Mouse (Mus musculus): ENCODE data around the gene Aurkaip1.

- TF ChIP-seq POLR2A (IDR thresholded peaks at IDR 0.05; ENCODE audit: borderline replicate concordance, insufficient read depth, low read length), result no peak
- no peak for TF ChIP-seq CTCF (IDR thresholded peaks at IDR 0.05; ENCODE audit: borderline replicate concordance, insufficient read depth, low read depth, low read length)
These were observed 759 bp downstream of the Aurkaip1 start for GRCm38 (mm10) chr4:155831831-155832230.
